Mouse (Mus musculus) T-cell, adult 2 months (primary cell): Measurements from ENCODE around the gene Map2k5.

Experiments used
- DNase-seq: peaks from one replicate; pipeline ENCODE4 v3.0.0; 2022; ENCODE audit warnings: low spot score

The Map2k5 gene

GRCm38 (mm10) chr9:63377270-63378142 lies at the start of gene Map2k5:
Gene Map2k5 (minus strand): TSS chr9:63377902.
- peak; percentile 89 for DNase-seq

GRCm38 (mm10) chr9:63421096-63421736 lies 43.5 kb upstream of the Map2k5 start:
- DNase-seq: no peak

GRCm38 (mm10) chr9:63420396-63420795 lies 42.7 kb upstream of the Map2k5 start:
- DNase-seq: no peak

- DNase-seq: no peak
These were observed 22.5 kb upstream of the Map2k5 start for GRCm38 (mm10) chr9:63400176-63400575.

- DNase-seq: no peak
These were observed 21.7 kb upstream of the Map2k5 start for GRCm38 (mm10) chr9:63399463-63399815.

- DNase-seq: peak; percentile 95
These were observed 21.1 kb upstream of the Map2k5 start, which contains the start of gene 2300009A05Rik for GRCm38 (mm10) chr9:63398611-63399462. Gene 2300009A05Rik (minus strand): TSS chr9:63399246.

- DNase-seq: no peak
These were observed 17.9 kb upstream of the Map2k5 start for GRCm38 (mm10) chr9:63395612-63396011.

GRCm38 (mm10) chr9:63391307-63391706 lies 13.6 kb upstream of the Map2k5 start:
- DNase-seq: no peak

GRCm38 (mm10) chr9:63382761-63383160 lies 5.1 kb upstream of the Map2k5 start:
- no peak for DNase-seq

GRCm38 (mm10) chr9:63380326-63380725 lies 2.6 kb upstream of the Map2k5 start:
- no peak for DNase-seq

- DNase-seq: no peak
These were observed 472 bp upstream of the Map2k5 start for GRCm38 (mm10) chr9:63378174-63378573.

GRCm38 (mm10) chr9:63373315-63373714 lies 4.4 kb downstream of the Map2k5 start:
- DNase-seq: no peak

GRCm38 (mm10) chr9:63372541-63372940 lies 5.2 kb downstream of the Map2k5 start:
- no peak for DNase-seq

- no peak for DNase-seq
These were observed 17.3 kb downstream of the Map2k5 start for GRCm38 (mm10) chr9:63360410-63360809.

- DNase-seq: no peak
These were observed 18.7 kb downstream of the Map2k5 start for GRCm38 (mm10) chr9:63359016-63359415.

- no peak for DNase-seq
These were observed 21.0 kb downstream of the Map2k5 start for GRCm38 (mm10) chr9:63356721-63357120.

GRCm38 (mm10) chr9:63356278-63356677 lies 21.4 kb downstream of the Map2k5 start:
- DNase-seq: no peak

GRCm38 (mm10) chr9:63354168-63354567 lies 23.5 kb downstream of the Map2k5 start:
- DNase-seq: no peak

- no peak for DNase-seq
These were observed 27.7 kb downstream of the Map2k5 start for GRCm38 (mm10) chr9:63350030-63350429.

GRCm38 (mm10) chr9:63349241-63349640 lies 28.5 kb downstream of the Map2k5 start:
- no peak for DNase-seq

- DNase-seq: no peak
These were observed 29.6 kb downstream of the Map2k5 start for GRCm38 (mm10) chr9:63348146-63348545.

- no peak for DNase-seq
These were observed 31.7 kb downstream of the Map2k5 start for GRCm38 (mm10) chr9:63346029-63346428.
